Mouse (Mus musculus) MEL (cell line): Measurements from ENCODE around the gene Pde3a. TPM values are rescaled to one million over a fixed set of nuclear protein-coding genes. Genes with fewer than 3 reads are reported as not detected.

Experiments
- DNase-seq: peaks from one replicate; pipeline ENCODE4 v3.0.0; 2011; ENCODE audit warnings: low read depth, low spot score
- H3K27ac ChIP-seq: 2 replicates; pipeline ENCODE4 v1.5.1; 2012; ENCODE audit warnings: low read depth, mild to moderate bottlenecking, control low read depth, low read length, moderate library complexity; ENCODE audit not compliant: control insufficient read depth
- H3K27me3 ChIP-seq, 2 experiments: fragments of 150-350 bp in 1 of 2; sonication (generic) in 1 of 2; 2 replicates each; pipeline ENCODE4 v1.6.1; 2012; ENCODE audit warnings: low read length in 2 of 2, mild to moderate bottlenecking in 2 of 2, improper control_type of control experiment in 1 of 2, moderate library complexity in 1 of 2; ENCODE audit not compliant: insufficient read depth in 2 of 2, control insufficient read depth in 1 of 2
- H3K36me3 ChIP-seq, 2 experiments: 2 replicates each; pipeline ENCODE4 v1.6.1; 2012 to 2014; ENCODE audit warnings: low read length in 2 of 2, improper control_type of control experiment in 1 of 2, inconsistent platforms in 1 of 2, mild to moderate bottlenecking in 1 of 2; ENCODE audit not compliant: insufficient read depth in 2 of 2, control insufficient read depth in 1 of 2
- H3K4me1 ChIP-seq, 2 experiments: fragments of 150-350 bp in 1 of 2; sonication (generic) in 1 of 2; 2 replicates each; pipeline ENCODE4 v1.6.1; 2012; ENCODE audit warnings: low read length in 2 of 2, improper control_type of control experiment in 1 of 2, mild to moderate bottlenecking in 1 of 2; ENCODE audit not compliant: insufficient read depth in 2 of 2, control insufficient read depth in 1 of 2
- H3K4me3 ChIP-seq, 2 experiments: fragments of 150-350 bp in 1 of 2; sonication (generic) in 1 of 2; 2 replicates each; pipeline ENCODE4 v1.5.1; 2012; ENCODE audit warnings: low read depth in 2 of 2, low read length in 2 of 2, mild to moderate bottlenecking in 2 of 2, moderate library complexity in 2 of 2, control low read depth in 1 of 2, improper control_type of control experiment in 1 of 2; ENCODE audit not compliant: control insufficient read depth in 1 of 2, insufficient read depth in 1 of 2
- H3K79me2 ChIP-seq: 2 replicates; pipeline ENCODE4 v1.6.1; 2012; ENCODE audit warnings: mild to moderate bottlenecking, low read length, moderate library complexity; ENCODE audit not compliant: control insufficient read depth, poor library complexity, insufficient read depth
- H3K9ac ChIP-seq: 2 replicates; pipeline ENCODE4 v1.6.1; 2012; ENCODE audit warnings: low read depth, mild to moderate bottlenecking, control low read depth, low read length, moderate library complexity; ENCODE audit not compliant: control insufficient read depth, poor library complexity, severe bottlenecking
- H3K9me3 ChIP-seq: fragments of 150-350 bp; sonication (generic); replicated peaks from 2 replicates; pipeline ENCODE4 v1.6.1; 2012; ENCODE audit warnings: mild to moderate bottlenecking, low read length, improper control_type of control experiment, moderate library complexity; ENCODE audit not compliant: insufficient read depth
- CHD1 ChIP-seq: IDR thresholded peaks from 2 replicates; pipeline ENCODE4 v1.6.1; 2012; ENCODE audit warnings: low read depth, mild to moderate bottlenecking, inconsistent platforms, low read length, improper control_type of control experiment
- CTCF ChIP-seq, 3 experiments: IDR thresholded peaks in 2 of 3; conservative IDR thresholded peaks in 1 of 3; 2 replicates each; pipeline ENCODE4 v1.5.1; 2011 to 2012; ENCODE audit warnings: low read length in 3 of 3, low read depth in 2 of 3, mild to moderate bottlenecking in 2 of 3, improper control_type of control experiment in 1 of 3, inconsistent platforms in 1 of 3, mixed read lengths in 1 of 3, moderate library complexity in 1 of 3; ENCODE audit not compliant: control insufficient read depth in 1 of 3, insufficient read depth in 1 of 3, poor library complexity in 1 of 3, severe bottlenecking in 1 of 3
- E2F4 ChIP-seq: IDR thresholded peaks from 2 replicates; pipeline ENCODE4 v1.6.1; 2011; ENCODE audit warnings: low read depth, low read length, improper control_type of control experiment, borderline replicate concordance
- EP300 ChIP-seq, 2 experiments: IDR thresholded peaks; 2 replicates each; pipeline ENCODE4 v1.6.1; 2011; ENCODE audit warnings: improper control_type of control experiment in 2 of 2, low read length in 2 of 2, low read depth in 1 of 2, mild to moderate bottlenecking in 1 of 2
- GATA1 ChIP-seq: IDR thresholded peaks from 2 replicates; pipeline ENCODE4 v1.6.1; 2011; ENCODE audit warnings: low read depth, low read length, improper control_type of control experiment
- HCFC1 ChIP-seq: IDR thresholded peaks from 2 replicates; pipeline ENCODE4 v1.6.1; 2012; ENCODE audit warnings: low read depth, mild to moderate bottlenecking, inconsistent platforms, low read length, improper control_type of control experiment, moderate library complexity
- JUND ChIP-seq: IDR thresholded peaks from 2 replicates; pipeline ENCODE4 v1.6.1; 2011; ENCODE audit warnings: low read depth, mild to moderate bottlenecking, improper control_type of control experiment, low read length
- MAZ ChIP-seq: IDR thresholded peaks from 2 replicates; pipeline ENCODE4 v1.6.1; 2012; ENCODE audit warnings: low read depth, mild to moderate bottlenecking, inconsistent platforms, low read length, improper control_type of control experiment
- MYB ChIP-seq: IDR thresholded peaks from 2 replicates; pipeline ENCODE4 v1.6.1; 2011; ENCODE audit warnings: mild to moderate bottlenecking, low read depth, low read length, improper control_type of control experiment
- NELFE ChIP-seq: IDR thresholded peaks from 2 replicates; pipeline ENCODE4 v1.6.1; 2011; ENCODE audit warnings: low read depth, low read length, improper control_type of control experiment
- NRF1 ChIP-seq: IDR thresholded peaks from 2 replicates; pipeline ENCODE4 v1.6.1; 2014; ENCODE audit warnings: low read depth, mild to moderate bottlenecking, inconsistent platforms, low read length, improper control_type of control experiment, moderate library complexity; ENCODE audit not compliant: poor library complexity, insufficient read depth, severe bottlenecking
- POLR2AphosphoS5 ChIP-seq: IDR thresholded peaks from 2 replicates; pipeline ENCODE4 v1.6.1; 2012; ENCODE audit warnings: low read depth, borderline replicate concordance, mild to moderate bottlenecking, inconsistent platforms, low read length, moderate library complexity, mixed read lengths
- SIN3A ChIP-seq: IDR thresholded peaks from 2 replicates; pipeline ENCODE4 v1.6.1; 2012; ENCODE audit warnings: low read length, improper control_type of control experiment, inconsistent platforms
- SMC3 ChIP-seq: IDR thresholded peaks from 2 replicates; pipeline ENCODE4 v1.6.1; 2011; ENCODE audit warnings: low read depth, low read length, improper control_type of control experiment
- TAL1 ChIP-seq: IDR thresholded peaks from 2 replicates; pipeline ENCODE4 v1.6.1; 2012; ENCODE audit warnings: mild to moderate bottlenecking, inconsistent platforms, low read length, moderate library complexity, mixed read lengths
- UBTF ChIP-seq: IDR thresholded peaks from 2 replicates; pipeline ENCODE4 v1.6.1; 2012; ENCODE audit warnings: low read depth, mild to moderate bottlenecking, inconsistent platforms, low read length, improper control_type of control experiment, moderate library complexity, borderline replicate concordance; ENCODE audit not compliant: insufficient read depth
- USF2 ChIP-seq, 2 experiments: IDR thresholded peaks; 2 replicates each; pipeline ENCODE4 v1.6.1; 2011 to 2012; ENCODE audit warnings: improper control_type of control experiment in 2 of 2, low read length in 2 of 2, borderline replicate concordance in 1 of 2, inconsistent platforms in 1 of 2, low read depth in 1 of 2, mild to moderate bottlenecking in 1 of 2; ENCODE audit not compliant: insufficient read depth in 1 of 2
- ZKSCAN1 ChIP-seq: IDR thresholded peaks from 2 replicates; pipeline ENCODE4 v1.6.1; 2012; ENCODE audit warnings: low read depth, mild to moderate bottlenecking, inconsistent platforms, low read length, improper control_type of control experiment, moderate library complexity
- ZNF384 ChIP-seq: IDR thresholded peaks from 2 replicates; pipeline ENCODE4 v1.6.1; 2012; ENCODE audit warnings: low read depth, mild to moderate bottlenecking, inconsistent platforms, low read length, improper control_type of control experiment
- polyA plus RNA-seq, 2 experiments: library from polyadenylated mRNA; stranded (reverse) in 1 of 2; unstranded in 1 of 2; fragments of >175 nt in 1 of 2; fragments of >200 nt in 1 of 2; gene quantifications; 2 replicates each; pipeline versions ENCODE4 v1.2.1 to v1.2.4; 2012; ENCODE audit warnings: low replicate concordance in 2 of 2, low read depth in 1 of 2; ENCODE audit not compliant: insufficient read length in 2 of 2, insufficient read depth in 1 of 2, missing spikeins in 1 of 2
- total RNA-seq: library from RNA; depleted of rRNA; stranded (reverse); fragments of 300-350 nt; gene quantifications from 2 replicates; pipeline ENCODE4 v1.2.3, GENCODE M21; 2012

Gene Pde3a
- total and polyA plus RNA-seq, 3 experiments = not detected

- DNase-seq = no peak
- Histone ChIP-seq H3K27me3 (no peaks in the 10 kb centered on the region), H3K9me3 (no peaks in the 10 kb centered on the region), H3K4me3 (no peak overlapping the region), H3K4me1 (no peaks in the 10 kb centered on the region)
- TF ChIP-seq JUND (no peak), NRF1 (no peak), CTCF (IDR thresholded peaks at IDR 0.05 in 2 of 3, conservative IDR thresholded peaks at IDR 0.05 in 1 of 3; ENCODE audit: control insufficient read depth in 1 of 3, insufficient read depth in 1 of 3, low read depth in 2 of 3, low read length in 3 of 3, poor library complexity in 1 of 3, severe bottlenecking in 1 of 3) (no peak), USF2 (IDR thresholded peaks at IDR 0.05; ENCODE audit: borderline replicate concordance in 1 of 2, insufficient read depth in 1 of 2, low read depth in 1 of 2, low read length in 2 of 2) (no peak), HCFC1 (no peak), ZNF384 (no peak), POLR2AphosphoS5 (no peak), E2F4 (no peak), EP300 (IDR thresholded peaks at IDR 0.05; ENCODE audit: low read depth in 1 of 2, low read length in 2 of 2) (no peak), TAL1 (no peak), SIN3A (no peak), UBTF (no peak)
- TF ChIP-seq, all 39 proteins: peak for 0
- H3K79me2 ChIP-seq = no peaks in the 10 kb centered on the region
- no peak overlapping the region for H3K9ac ChIP-seq
- no peak overlapping the region for H3K27ac ChIP-seq
- no peaks in the 10 kb centered on the region for H3K36me3 ChIP-seq
Observed at GRCm38 (mm10) chr6:141530865-141531264, 281.8 kb downstream of the Pde3a start.

- no peaks in the 10 kb centered on the region for H3K36me3 ChIP-seq
- H3K4me3 ChIP-seq = no peak overlapping the region
- no peak for TF ChIP-seq SIN3A
- TF ChIP-seq E2F4 = no peak
- no peak for TF ChIP-seq TAL1
- no peak for TF ChIP-seq MAZ
- TF ChIP-seq USF2 (IDR thresholded peaks at IDR 0.05; ENCODE audit: borderline replicate concordance in 1 of 2, insufficient read depth in 1 of 2, low read depth in 1 of 2, low read length in 2 of 2) = no peak
- TF ChIP-seq GATA1 = no peak
- TF ChIP-seq MYB = no peak
- TF ChIP-seq ZKSCAN1 = no peak
- TF ChIP-seq NELFE = no peak
- TF ChIP-seq ZNF384 = no peak
- TF ChIP-seq CHD1 = no peak
- TF ChIP-seq SMC3 = no peak
- H3K4me1 ChIP-seq = no peaks in the 10 kb centered on the region
- no peak overlapping the region for H3K9ac ChIP-seq
- DNase-seq = no peak
- no peak overlapping the region for H3K27ac ChIP-seq
- H3K27me3 ChIP-seq = no peaks in the 10 kb centered on the region
- no peaks in the 10 kb centered on the region for H3K9me3 ChIP-seq
- no peaks in the 10 kb centered on the region for H3K79me2 ChIP-seq
Observed at GRCm38 (mm10) chr6:141537298-141537697, 288.2 kb downstream of the Pde3a start.
